Comparison of ENCODE assay signal across 35 mouse cellular contexts in genomic region chr5:96797465-96797864, GRCm38 (mm10).
"Had no signal": no experiment of that assay in that cellular context is flagged by ENCODE, and none has a peak within 500 bp of the region (broad histone marks: within the 10 kb centered on the region; RNA-seq: fewer than 3 reads in every experiment).

No protein-coding gene starts in this region.

- H3K4me2 ChIP-seq: heart, embryonic 11.5 days; heart, embryonic 12.5 days; heart, embryonic 13.5 days; heart, embryonic 15.5 days; hindbrain, embryonic 12.5 days; hindbrain, embryonic 13.5 days; hindbrain, embryonic 14.5 days; hindbrain, embryonic 15.5 days; intestine, embryonic 15.5 days; kidney, embryonic 15.5 days had no signal

- DNase-seq: heart, postnatal 10 days; heart, postnatal 14 days; heart, postnatal 36 days; heart, postnatal 4 days; kidney, adult 11 months; kidney, adult 18-20 months; kidney, adult 2 months; kidney, adult 8-10 months; kidney, adult 9 months; kidney, postnatal 10 days; kidney, postnatal 14 days; kidney, postnatal 25 days; kidney, postnatal 36 days; kidney, postnatal 4 days; layer of hippocampus, adult 9-11 months; layer of hippocampus, postnatal 36 days had no signal

- ATAC-seq: hindbrain, embryonic 16.5 days; hindbrain, postnatal 0 days; inflammation-experienced regulatory T-cells, adult 6 months; intestine, embryonic 15.5 days; intestine, embryonic 16.5 days; intestine, postnatal 0 days had no signal

- H3K27me3 ChIP-seq: heart, embryonic 12.5 days; heart, embryonic 13.5 days; heart, embryonic 15.5 days; hindbrain, embryonic 15.5 days; intestine, embryonic 15.5 days; kidney, embryonic 15.5 days had no signal

- H3K4me3 ChIP-seq: heart, embryonic 12.5 days; heart, embryonic 13.5 days; heart, embryonic 15.5 days; hindbrain, embryonic 10.5 days; hindbrain, embryonic 12.5 days; hindbrain, embryonic 13.5 days; hindbrain, embryonic 15.5 days; intestine, embryonic 15.5 days; kidney, embryonic 15.5 days; layer of hippocampus, adult 2 months; left cerebral cortex, adult 2 months had no signal

- H3K9ac ChIP-seq: heart, embryonic 12.5 days; heart, embryonic 13.5 days; heart, embryonic 15.5 days; hindbrain, embryonic 12.5 days; hindbrain, embryonic 13.5 days; hindbrain, embryonic 14.5 days; hindbrain, embryonic 15.5 days; intestine, embryonic 15.5 days; kidney, embryonic 15.5 days had no signal

- H3K9me3 ChIP-seq: heart, embryonic 12.5 days; heart, embryonic 13.5 days; heart, embryonic 15.5 days; hindbrain, embryonic 10.5 days; hindbrain, embryonic 12.5 days; hindbrain, embryonic 13.5 days; hindbrain, embryonic 15.5 days; intestine, embryonic 15.5 days; kidney, embryonic 15.5 days had no signal

- H3K27ac ChIP-seq: heart, embryonic 13.5 days; heart, embryonic 15.5 days; hindbrain, embryonic 10.5 days; hindbrain, embryonic 12.5 days; hindbrain, embryonic 13.5 days; hindbrain, embryonic 14.5 days; hindbrain, embryonic 15.5 days; hindbrain, postnatal 0 days; intestine, embryonic 15.5 days; kidney, embryonic 15.5 days; kidney, postnatal 0 days; layer of hippocampus, adult 2 months; left cerebral cortex, adult 2 months had no signal

- H3K36me3 ChIP-seq: heart, embryonic 13.5 days; heart, embryonic 15.5 days; hindbrain, embryonic 10.5 days; hindbrain, embryonic 12.5 days; hindbrain, embryonic 13.5 days; hindbrain, embryonic 15.5 days; intestine, embryonic 15.5 days had no signal
